Mouse (Mus musculus) kidney, adult 2 months (tissue): Measurements from ENCODE around the gene Hk2.

ENCODE experiments used
- CTCF ChIP-seq: fragments of 200-500 bp; conservative IDR thresholded peaks from 2 replicates; pipeline ENCODE4 v1.5.1; 2011; ENCODE audit warnings: low read depth, mild to moderate bottlenecking, control low read depth, low read length, moderate library complexity, mixed read lengths; ENCODE audit not compliant: insufficient read depth, insufficient read length
- POLR2A ChIP-seq: fragments of 200-500 bp; IDR thresholded peaks from one replicate; pipeline ENCODE4 v1.6.1; 2011; ENCODE audit warnings: low read depth, low read length, control low read depth

DNA sequence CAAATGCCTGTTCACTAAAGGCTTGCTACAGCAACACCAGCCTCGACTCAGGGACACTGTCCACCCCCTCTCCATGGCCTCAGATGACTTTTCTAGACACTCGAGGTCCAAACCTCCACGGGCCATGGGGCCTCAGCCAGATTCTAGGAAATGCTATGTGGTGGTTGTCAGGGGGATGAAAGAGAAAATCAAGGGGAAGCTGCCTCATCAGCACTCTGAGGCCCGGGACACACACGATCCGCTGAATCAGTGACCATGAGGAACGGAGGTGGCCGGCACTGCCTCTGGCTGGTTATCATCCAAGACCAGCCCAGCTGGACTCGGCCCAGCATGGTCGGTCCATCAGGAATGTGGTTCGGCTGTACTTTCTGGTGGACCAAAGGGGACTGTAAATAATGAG, 23.2 kb downstream of the Hk2 start:
- no peak for TF ChIP-seq POLR2A
- no peak for TF ChIP-seq CTCF
